8 mouse cellular contexts compared by ENCODE assay signal in the genomic region with DNA sequence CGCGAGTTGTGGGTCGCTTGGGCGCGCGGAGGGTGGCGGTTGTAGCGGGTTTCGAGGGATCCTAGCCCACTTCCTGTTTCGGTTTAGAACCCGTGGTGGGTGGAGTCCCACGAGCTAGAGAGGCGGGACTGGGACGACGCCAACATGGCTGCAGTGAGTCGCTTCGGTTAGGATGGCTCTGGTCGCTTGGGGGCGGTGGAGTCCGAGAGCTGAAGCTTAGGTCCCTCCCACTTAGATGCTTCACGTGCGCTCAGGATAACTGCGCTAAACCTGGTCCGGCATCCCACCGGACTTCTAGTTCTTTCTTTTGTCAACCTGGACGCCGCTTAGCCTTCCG. TPM values are rescaled to one million over a fixed set of nuclear protein-coding genes. Genes with fewer than 3 reads are reported as not detected.
A peak's percentile ranks its signal among the peaks of the same experiment; 100 is the strongest.
DNase-seq lines count a peak whose midpoint lies in the region; ATAC-seq and TF ChIP-seq lines count a peak whose summit lies in the region.

A gene (minus strand): TSS at position 117 of the 337 bp plus-strand sequence.

- peak within 1 kb of the TSS; percentile 59 for H3K9ac ChIP-seq in ES-Bruce4 (ENCODE audit: low read depth, poor library complexity, severe bottlenecking)
- peak within 1 kb of the TSS; percentile 54 for H3K9ac ChIP-seq in forebrain, embryonic 12.5 days
- H3K9ac ChIP-seq in liver, postnatal 0 days (replicated peaks) = peak within 1 kb of the TSS; percentile 76

- H3K4me1 ChIP-seq in ES-Bruce4 (ENCODE audit: control insufficient read depth, insufficient read depth, low read length) = no peaks in the 10 kb centered on the region
- no peaks in the 10 kb centered on the region for H3K4me1 ChIP-seq in forebrain, embryonic 12.5 days
- no peaks in the 10 kb centered on the region for H3K4me1 ChIP-seq in liver, postnatal 0 days (ENCODE audit: insufficient read depth)

- peak; percentile 80 for DNase-seq in c-Kit-positive CD71-positive TER-119-positive erythroid progenitor cells, embryonic 14.5 days (ENCODE audit: low spot score)
- DNase-seq in heart, postnatal 10 days = peak; percentile 89 to 91
- DNase-seq in large intestine, adult 2 months (ENCODE audit: low read depth, low spot score) = peak; percentile 38
- peak; percentile 89 for DNase-seq in liver, postnatal 0 days
- DNase-seq in thymus, adult 18-20 months = peak; percentile 75 to 81

- TF ChIP-seq EP300 in ES-Bruce4 (IDR thresholded peaks at IDR 0.05; ENCODE audit: insufficient read depth, low read depth, low read length) = 0 out of 2 replicates have a peak, but pooled peaks have one; percentile 55
- TF ChIP-seq EP300 in liver, postnatal 0 days (IDR thresholded peaks at IDR 0.05; ENCODE audit: low read depth) = no peak

- intact Hi-C loops in heart, postnatal 10 days (cut with DNase I) = loop anchor here (10.0 kb wide), 2 partner anchors 1019 to 1259 kb away; a partner anchor contains a TSS

- H3K27me3 ChIP-seq in ES-Bruce4 (ENCODE audit: control insufficient read depth, insufficient read depth, low read length, poor library complexity, severe bottlenecking) = no peaks in the 10 kb centered on the region
- no peaks in the 10 kb centered on the region for H3K27me3 ChIP-seq in forebrain, embryonic 12.5 days
- H3K27me3 ChIP-seq in liver, postnatal 0 days (ENCODE audit: insufficient read depth, low read length) = no peaks in the 10 kb centered on the region

- H3K4me2 ChIP-seq in forebrain, embryonic 12.5 days = peak within 1 kb of the TSS; percentile 58
- peak within 1 kb of the TSS; percentile 69 for H3K4me2 ChIP-seq in liver, postnatal 0 days (ENCODE audit: low read depth, low read length)

- whole genome bisulfite sequencing in forebrain, embryonic 12.5 days = 21% methylated on average over 28 of the region's 28 CpGs
- 32% methylated on average over 28 of the region's 28 CpGs for WGBS in large intestine, adult 2 months
- 25% methylated on average over 18 of the region's 28 CpGs for WGBS in liver, postnatal 0 days (ENCODE audit: insufficient replicate concordance)

- H3K27ac ChIP-seq in ES-Bruce4 (ENCODE audit: insufficient read depth, low read length) = no peak within 1 kb of the TSS
- H3K27ac ChIP-seq in forebrain, embryonic 12.5 days = no peak within 1 kb of the TSS
- H3K27ac ChIP-seq in liver, postnatal 0 days (ENCODE audit: low read depth) = peak within 1 kb of the TSS; percentile 78

- no peaks in the 10 kb centered on the region for H3K9me3 ChIP-seq in ES-Bruce4 (replicated peaks; ENCODE audit: control insufficient read depth, insufficient read depth, low read length, poor library complexity, severe bottlenecking)
- no peaks in the 10 kb centered on the region for H3K9me3 ChIP-seq in forebrain, embryonic 12.5 days
- H3K9me3 ChIP-seq in liver, postnatal 0 days (ENCODE audit: low read length) = no peaks in the 10 kb centered on the region

- ATAC-seq in forebrain, embryonic 12.5 days (ENCODE audit: low FRiP score) = peak; percentile 100
- ATAC-seq in liver, postnatal 0 days = peak; percentile 99
- ATAC-seq in neutrophil, adult 5-6 weeks (ENCODE audit: extremely low read depth, insufficient number of reproducible peaks, low FRiP score, poor library complexity, severe bottlenecking) = peak; percentile 100

- no peak for TF ChIP-seq POLR2A in ES-Bruce4 (IDR thresholded peaks at IDR 0.05; ENCODE audit: insufficient read depth, low read length)

- peak within 1 kb of the TSS; percentile 75 for H3K4me3 ChIP-seq in ES-Bruce4 (ENCODE audit: low read depth, low read length)
- H3K4me3 ChIP-seq in forebrain, embryonic 12.5 days (replicated peaks) = peak within 1 kb of the TSS; percentile 59
- peak within 1 kb of the TSS; percentile 73 for H3K4me3 ChIP-seq in liver, postnatal 0 days (ENCODE audit: low read depth, low read length)

- no peaks in the 10 kb centered on the region for H3K36me3 ChIP-seq in ES-Bruce4 (ENCODE audit: control insufficient read depth, insufficient read depth, low read length, poor library complexity, severe bottlenecking)
- H3K36me3 ChIP-seq in forebrain, embryonic 12.5 days (replicated peaks) = no peaks in the 10 kb centered on the region
- no peaks in the 10 kb centered on the region for H3K36me3 ChIP-seq in liver, postnatal 0 days (replicated peaks; ENCODE audit: insufficient read depth, low read length)

- peak; percentile 50 for TF ChIP-seq CTCF in ES-Bruce4 (IDR thresholded peaks at IDR 0.05; ENCODE audit: low read depth, low read length)
- peak; percentile 76 for TF ChIP-seq CTCF in liver, postnatal 0 days (IDR thresholded peaks at IDR 0.05; ENCODE audit: low read depth)

RNA-seq across cellular contexts. Expression of the gene that starts here (rescaled TPM):
- 10.5 and 11.3 TPM in 2 replicates for polyA plus RNA-seq in ES-Bruce4 (2011; ENCODE audit: insufficient read depth, insufficient read length, low read depth, missing spikeins)
- 10.3 and 10.4 TPM in 2 replicates for polyA plus RNA-seq in forebrain, embryonic 12.5 days (2016; fragmentation: Nextera tagmentation; extraction: Ambion mirVana)
- 10 to 100 TPM in 1 of 2 experiments, 1 to 10 TPM in 1; 9.5 to 11.0 TPM for total RNA-seq in heart, postnatal 10 days (2021)
- polyA plus RNA-seq in large intestine, adult 2 months (2012; rRNA removed) = 3.2 TPM in 2 replicates
- polyA plus RNA-seq in liver, postnatal 0 days (2015; fragmentation: Nextera tagmentation; extraction: Ambion mirVana) = 7.2 and 7.6 TPM in 2 replicates
- total RNA-seq in neutrophil, adult 5-6 weeks (2017) = 9.8 and 12.2 TPM in 2 replicates

Comparison
In these comparisons a context has a peak if more than half of its experiments do, and no peak if none do; other contexts are left out.
1. DNase-seq: peak in every context shown above with its lines; median percentile 90 in heart, postnatal 10 days; 89 in liver, postnatal 0 days; 80 in c-Kit-positive CD71-positive TER-119-positive erythroid progenitor cells, embryonic 14.5 days; 78 in thymus, adult 18-20 months; 38 in large intestine, adult 2 months.